Mouse (Mus musculus) heart, adult 10 weeks (tissue): ENCODE measurements around the gene Ddx19a. TPM values are rescaled to one million over a fixed set of nuclear protein-coding genes. Genes with fewer than 3 reads are reported as not detected.

Experiments
- polyA plus RNA-seq: library from polyadenylated mRNA; stranded (reverse); fragments of 350-450 nt; fragmentation: Illumina TruSeq; extraction: RNeasy Lipid Tissue Mini Kit (QIAGEN cat#74804); gene quantifications from one replicate; pipeline ENCODE4 v1.2.3, GENCODE M21; 2014; ENCODE audit warnings: low read depth, low replicate concordance

The Ddx19a gene
- polyA plus RNA-seq = 27.1 TPM

DNA sequence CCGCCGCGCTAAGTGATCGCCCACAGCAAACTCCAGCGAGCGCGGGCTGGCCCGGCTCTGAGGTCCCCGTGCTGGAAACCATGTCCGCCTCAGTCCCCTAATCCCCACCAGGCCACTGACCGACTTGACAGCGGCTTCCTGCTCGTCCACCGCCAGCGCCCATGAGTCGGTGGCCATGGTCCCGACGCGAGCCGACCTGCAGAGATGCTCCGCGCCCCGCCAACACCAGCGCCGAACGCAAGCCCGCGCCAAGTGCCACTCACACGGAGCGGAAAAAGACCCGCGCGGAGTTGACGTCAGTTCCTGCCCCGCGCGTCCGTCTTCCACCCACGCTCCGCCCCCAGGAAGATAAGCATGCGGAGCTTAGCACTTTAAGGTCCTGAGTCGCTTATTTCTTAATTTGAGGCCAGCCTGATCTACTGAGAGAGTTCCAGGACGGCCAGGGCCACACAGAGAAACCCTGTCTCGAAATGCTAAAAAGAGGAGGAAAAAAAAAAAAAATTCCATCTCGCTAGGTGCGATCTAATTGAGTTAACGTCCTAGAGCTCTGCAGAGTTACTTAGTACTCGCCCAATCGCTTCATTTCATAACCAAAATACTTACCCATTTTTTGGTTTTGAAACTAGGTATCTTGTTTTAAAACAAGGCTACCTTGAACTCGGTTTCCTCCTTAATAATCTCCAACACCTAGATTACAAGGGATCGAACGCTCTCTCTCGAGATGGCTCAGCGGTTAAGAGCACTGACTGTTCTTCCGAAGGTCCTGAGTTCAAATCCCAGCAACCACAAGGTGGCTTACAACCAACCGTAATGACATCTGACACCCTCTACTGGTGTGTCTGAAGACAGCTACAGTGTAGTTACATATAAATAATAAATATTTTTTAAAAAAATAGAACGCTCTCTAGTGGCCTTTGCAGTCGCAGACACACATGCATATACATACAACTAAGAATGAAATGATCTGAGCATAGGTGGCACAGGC, at the start of gene Ddx19a:
Ddx19a (minus strand) TSS at position 254 of the 985 bp plus-strand sequence.

DNA sequence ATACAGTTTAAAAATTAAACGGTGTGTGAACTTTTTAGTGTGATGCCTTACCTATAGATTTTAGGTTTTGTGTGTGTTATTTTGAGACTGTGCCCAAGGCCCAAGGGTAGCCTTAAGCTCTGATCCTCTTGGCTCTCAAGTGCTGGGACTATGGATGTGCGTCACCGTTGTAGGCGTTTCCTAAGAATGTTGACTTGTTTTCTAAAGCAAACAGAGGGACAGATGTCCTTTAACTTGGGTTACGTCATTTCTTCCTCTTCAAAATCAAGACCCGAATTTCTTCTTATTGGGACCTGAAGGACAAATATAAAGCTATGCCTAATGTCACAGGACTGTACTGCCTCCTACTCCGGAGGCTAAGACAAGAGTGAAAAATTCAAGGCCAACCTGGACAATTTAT, 35.3 kb upstream of the Ddx19a start, which contains the start of gene Aars:
Aars (plus strand) TSS at position 229 of the 400 bp plus-strand sequence.

DNA sequence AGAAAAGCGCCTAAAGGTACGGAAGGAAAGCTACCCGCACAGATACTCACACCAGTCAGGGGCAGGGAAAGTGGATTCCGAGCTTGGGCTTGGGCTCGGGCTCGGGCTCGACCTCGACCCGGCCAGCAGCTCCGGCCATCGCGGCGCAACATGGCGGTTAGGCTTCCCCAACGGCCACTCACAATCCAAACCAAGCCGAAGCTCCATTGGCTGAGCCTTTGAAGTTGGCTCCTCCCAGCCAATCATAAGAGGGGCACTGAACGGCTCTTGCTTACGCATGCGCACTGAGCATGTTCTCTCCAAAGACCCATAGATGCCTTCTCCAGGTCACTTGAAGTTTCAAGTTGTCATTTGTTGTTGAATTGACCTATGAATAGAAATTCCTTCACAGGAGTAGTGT, 34.0 kb upstream of the Ddx19a start, which contains the start of gene Ddx19b:
Ddx19b (minus strand) TSS at position 180 of the 400 bp plus-strand sequence.

Other genes with a start within 250 kb of the Ddx19a start
- gene Il34, start 191.9 kb downstream of the Ddx19a start, polyA plus RNA-seq = 4.9 TPM
- gene Cog4, start 151.2 kb downstream of the Ddx19a start, polyA plus RNA-seq = 54.9 TPM
- gene Sf3b3, start 151.0 kb downstream of the Ddx19a start, polyA plus RNA-seq = 30.5 TPM
- 4.2 TPM for gene Fuk, start 95.3 kb downstream of the Ddx19a start, polyA plus RNA-seq
- gene St3gal2, start 77.9 kb downstream of the Ddx19a start, polyA plus RNA-seq = 14.7 TPM
- gene Ddx19b, start 34.0 kb upstream of the Ddx19a start, polyA plus RNA-seq = 7.5 TPM
- gene Aars, start 35.3 kb upstream of the Ddx19a start, polyA plus RNA-seq = 27.4 TPM
- not detected for gene Exosc6, start 58.5 kb upstream of the Ddx19a start, polyA plus RNA-seq
- gene Clec18a, start 94.6 kb upstream of the Ddx19a start, polyA plus RNA-seq = 2.8 TPM
- 52.7 TPM for gene Pdpr, start 96.8 kb upstream of the Ddx19a start, polyA plus RNA-seq